Comparison of ENCODE assay signal across 8 mouse cellular contexts in the genomic region with DNA sequence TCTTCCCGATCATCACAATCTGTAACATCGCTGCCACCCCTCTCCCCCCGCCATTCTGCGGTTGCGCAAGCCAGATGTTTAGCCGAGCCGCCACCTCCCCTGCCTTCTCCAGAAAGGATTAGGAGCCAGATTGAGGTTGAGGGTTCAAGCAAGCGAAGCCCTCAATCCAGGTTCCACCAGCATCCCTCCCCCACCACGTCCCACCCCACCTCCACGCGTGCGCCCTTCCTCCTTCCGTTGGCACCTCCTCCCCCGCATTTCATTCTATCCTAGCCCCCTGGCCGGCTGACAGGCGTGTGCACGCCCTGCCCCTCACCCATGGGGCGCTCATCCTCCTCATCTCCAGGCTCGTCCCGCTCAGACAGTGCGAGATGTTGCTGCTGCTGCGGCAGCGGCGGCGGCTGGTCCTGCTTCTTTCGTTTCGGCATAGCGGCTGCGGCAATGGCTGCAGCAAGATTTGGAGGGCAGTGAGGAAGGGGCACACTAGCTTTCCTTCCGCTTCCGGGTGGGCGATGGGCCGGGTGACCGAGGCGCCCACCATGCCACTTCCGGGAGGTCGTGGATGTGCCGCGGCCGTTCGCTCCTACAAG. TPM values are rescaled to one million over a fixed set of nuclear protein-coding genes. Genes with fewer than 3 reads are reported as not detected.
DNase-seq lines count a peak whose midpoint lies in the region; ATAC-seq lines count a peak whose summit lies in the region.

No protein-coding gene starts in this region.

- ATAC-seq in megakaryocyte-erythroid progenitor cell, adult 5-6 weeks (replicated peaks; ENCODE audit: low FRiP score, low TSS enrichment, poor library complexity, severe bottlenecking), result peak; percentile 1; the same call in 1 of the 2 replicates

- intact Hi-C loops in left cerebral cortex, postnatal 10 days (cut with DNase I), result no loop called here

- DNase-seq in cerebellum, postnatal 10 days, result peak; percentile 94
- DNase-seq in cerebellum, postnatal 25 days, result no peak
- peak; percentile 36 for DNase-seq in urinary bladder, postnatal 10 days (ENCODE audit: low spot score)
- no peak for DNase-seq in urinary bladder, postnatal 4 days (ENCODE audit: low spot score in 2 of 2)
- DNase-seq in frontal cortex, postnatal 36 days (ENCODE audit: low spot score in 2 of 2), result peak; percentile 92
- peak; percentile 87 to 91 for DNase-seq in left cerebral cortex, postnatal 10 days (ENCODE audit: extremely low spot score in 1 of 2, low spot score in 2 of 2)
- DNase-seq in testis, postnatal 14 days (ENCODE audit: low spot score), result peak; percentile 88

RNA-seq across cellular contexts. Expression of a gene that starts 0.7 kb away (rescaled TPM):
- total RNA-seq in left cerebral cortex, postnatal 10 days (2021), result 100 to 1,000 TPM; 133 to 141 TPM
- total RNA-seq in megakaryocyte-erythroid progenitor cell, adult 5-6 weeks (2014; fragmentation: Nextera tagmentation), result 27.1 and 28.2 TPM in 2 replicates
- total RNA-seq in megakaryocyte-erythroid progenitor cell, adult 5-6 weeks (2017), result 13.8 and 16.3 TPM in 2 replicates

RNA-seq across cellular contexts. Expression of a gene that starts 1.1 kb away (rescaled TPM):
- total RNA-seq in left cerebral cortex, postnatal 10 days (2021), result 10 to 100 TPM; 64.3 to 66.3 TPM
- total RNA-seq in megakaryocyte-erythroid progenitor cell, adult 5-6 weeks (2014; fragmentation: Nextera tagmentation), result 41.0 and 48.3 TPM in 2 replicates
- total RNA-seq in megakaryocyte-erythroid progenitor cell, adult 5-6 weeks (2017), result 20.5 and 31.3 TPM in 2 replicates

RNA-seq across cellular contexts. Expression of a gene that starts 9.3 kb away (rescaled TPM):
- 10 to 100 TPM; 73.5 to 78.0 TPM for total RNA-seq in left cerebral cortex, postnatal 10 days (2021)
- 132 and 157 TPM in 2 replicates for total RNA-seq in megakaryocyte-erythroid progenitor cell, adult 5-6 weeks (2014; fragmentation: Nextera tagmentation)
- total RNA-seq in megakaryocyte-erythroid progenitor cell, adult 5-6 weeks (2017), result 398 and 560 TPM in 2 replicates

RNA-seq across cellular contexts. Expression of a gene that starts 41.5 kb away (rescaled TPM):
- total RNA-seq in left cerebral cortex, postnatal 10 days (2021), result under 1 TPM; 0.49 to 0.57 TPM
- total RNA-seq in megakaryocyte-erythroid progenitor cell, adult 5-6 weeks (2014; fragmentation: Nextera tagmentation), result 6.8 and 10.1 TPM in 2 replicates
- 25.5 and 35.1 TPM in 2 replicates for total RNA-seq in megakaryocyte-erythroid progenitor cell, adult 5-6 weeks (2017)

RNA-seq across cellular contexts. Expression of a gene that starts 53.7 kb away (rescaled TPM):
- total RNA-seq in left cerebral cortex, postnatal 10 days (2021), result 1 to 10 TPM; 2.3 to 2.7 TPM
- 55.6 and 98.1 TPM in 2 replicates for total RNA-seq in megakaryocyte-erythroid progenitor cell, adult 5-6 weeks (2014; fragmentation: Nextera tagmentation)
- 84.5 and 111 TPM in 2 replicates for total RNA-seq in megakaryocyte-erythroid progenitor cell, adult 5-6 weeks (2017)

Comparison
In these comparisons a context has a peak if more than half of its experiments do, and no peak if none do; other contexts are left out.
1. DNase-seq: peak in cerebellum, postnatal 10 days (2 of 2), urinary bladder, postnatal 10 days (single experiment), frontal cortex, postnatal 36 days (2 of 2), left cerebral cortex, postnatal 10 days (2 of 2) and testis, postnatal 14 days (single experiment); none in cerebellum, postnatal 25 days (0 of 2) and urinary bladder, postnatal 4 days (0 of 2).
2. RNA of a gene that starts 0.7 kb away (total RNA-seq): 133 to 141 TPM in left cerebral cortex, postnatal 10 days; 13.8 to 28.2 TPM in megakaryocyte-erythroid progenitor cell, adult 5-6 weeks; every median in the first group is over 4 times any median in the second.